Comparison of ENCODE assay signal across 17 mouse cellular contexts in the genomic region with DNA sequence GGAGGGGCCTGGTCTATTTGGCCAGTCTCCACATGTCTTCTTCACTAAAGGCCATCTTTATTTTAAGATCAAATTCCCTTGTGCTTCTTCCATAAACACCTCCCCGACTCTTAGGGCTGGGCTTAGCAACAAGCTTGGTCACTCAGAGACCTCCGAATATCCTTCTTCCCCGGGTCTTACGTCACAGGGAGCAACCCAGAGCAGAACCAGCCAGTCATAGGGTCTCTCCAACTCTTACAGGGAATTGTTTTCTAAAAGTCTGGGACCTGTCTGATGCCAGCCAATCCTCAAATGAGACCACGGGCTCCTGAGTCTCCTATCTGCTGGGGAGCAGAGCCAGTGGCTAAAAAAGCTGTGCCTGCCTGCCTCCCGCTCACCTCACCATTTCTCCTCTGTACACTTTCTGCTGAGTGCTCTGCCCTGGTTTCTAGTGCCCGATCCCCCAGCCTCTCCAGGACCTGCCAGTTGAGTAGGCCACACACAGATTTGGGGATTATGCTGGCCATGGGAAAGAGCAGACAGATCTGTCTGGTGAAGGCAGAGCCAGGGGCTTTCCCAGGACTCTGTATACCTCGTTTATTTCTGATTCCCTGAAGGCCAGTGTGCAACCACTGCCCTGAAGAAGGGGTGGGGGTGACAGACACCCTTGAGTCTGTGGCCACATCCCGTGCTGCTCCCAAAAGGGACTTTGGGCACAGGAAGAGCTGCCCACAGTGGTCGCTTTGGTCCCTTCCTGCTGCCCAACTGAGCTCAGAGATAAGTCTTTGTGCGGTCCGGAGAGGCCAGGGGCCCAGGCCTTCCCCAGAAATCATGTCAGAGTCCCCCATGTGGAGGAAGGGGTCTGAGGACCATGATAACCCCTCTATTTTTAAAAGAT. TPM values are rescaled to one million over a fixed set of nuclear protein-coding genes. Genes with fewer than 3 reads are reported as not detected.
DNase-seq lines count a peak whose midpoint lies in the region; ATAC-seq lines count a peak whose summit lies in the region.
"Had no signal": no experiment of that assay in that cellular context is flagged by ENCODE, and none has a peak within 500 bp of the region (broad histone marks: within the 10 kb centered on the region; RNA-seq: fewer than 3 reads in every experiment).

No protein-coding gene starts in this region.

- 41% methylated on average over 12 of the region's 12 CpGs for whole genome bisulfite sequencing in heart, embryonic 12.5 days
- 74% methylated on average over 12 of the region's 12 CpGs for WGBS in neural tube, embryonic 11.5 days
- WGBS in neural tube, embryonic 15.5 days = 71% methylated on average over 12 of the region's 12 CpGs
- 9% methylated on average over 12 of the region's 12 CpGs for WGBS in liver, embryonic 15.5 days (ENCODE audit: insufficient replicate concordance)

- H3K27ac ChIP-seq in heart, embryonic 12.5 days (ENCODE audit: poor library complexity, severe bottlenecking) = no peak overlapping the region; the same call in 1 of the 2 replicates
- 0 out of 2 replicates have a peak overlapping the region, but pooled peaks have one; percentile 6 for H3K27ac ChIP-seq in neural tube, embryonic 11.5 days (ENCODE audit: low read depth, low read length)
- no peak overlapping the region for H3K27ac ChIP-seq in neural tube, embryonic 15.5 days (replicated peaks)
- peak overlapping the region; percentile 94 for H3K27ac ChIP-seq in liver, embryonic 15.5 days (replicated peaks)
- H3K27ac ChIP-seq: limb, embryonic 15.5 days had no signal

- 0 out of 2 replicates have a peak, but pooled peaks have one; percentile 17 for ATAC-seq in heart, embryonic 12.5 days (ENCODE audit: insufficient number of reproducible peaks, low FRiP score)
- ATAC-seq in neural tube, embryonic 11.5 days (ENCODE audit: insufficient read depth, low FRiP score, low TSS enrichment) = no peak
- ATAC-seq in neural tube, embryonic 15.5 days (ENCODE audit: low FRiP score) = no peak
- ATAC-seq in hematopoietic stem cell, adult 5-6 weeks (replicated peaks in 1 of 2; ENCODE audit: insufficient read depth in 1 of 2, low FRiP score in 2 of 2, low TSS enrichment in 1 of 2, low read depth in 1 of 2, poor library complexity in 2 of 2, severe bottlenecking in 2 of 2) = peak; percentile 7 to 40
- no peak for ATAC-seq in liver, embryonic 15.5 days (ENCODE audit: insufficient read depth)
- ATAC-seq: activated CD4-positive, CD25-positive, alpha-beta regulatory T cell, adult 4 months; forebrain, postnatal 0 days had no signal

- peaks cover 41% of the 10 kb centered on the region for H3K4me1 ChIP-seq in heart, embryonic 12.5 days (replicated peaks)
- no peaks in the 10 kb centered on the region for H3K4me1 ChIP-seq in neural tube, embryonic 11.5 days (ENCODE audit: control insufficient read depth, insufficient read depth, low read length)
- H3K4me1 ChIP-seq in neural tube, embryonic 15.5 days = no peaks in the 10 kb centered on the region
- H3K4me1 ChIP-seq in liver, embryonic 15.5 days (replicated peaks) = peaks cover 98% of the 10 kb centered on the region

- H3K4me2 ChIP-seq in heart, embryonic 12.5 days = no peak overlapping the region
- H3K4me2 ChIP-seq in neural tube, embryonic 11.5 days (ENCODE audit: low read depth) = no peak overlapping the region
- no peak overlapping the region for H3K4me2 ChIP-seq in neural tube, embryonic 15.5 days
- peak overlapping the region; percentile 60 for H3K4me2 ChIP-seq in liver, embryonic 15.5 days
- H3K4me2 ChIP-seq: limb, embryonic 15.5 days had no signal

- no peak overlapping the region for H3K9ac ChIP-seq in heart, embryonic 12.5 days
- no peak overlapping the region for H3K9ac ChIP-seq in neural tube, embryonic 11.5 days (ENCODE audit: low read length)
- no peak overlapping the region for H3K9ac ChIP-seq in neural tube, embryonic 15.5 days (replicated peaks)
- H3K9ac ChIP-seq in liver, embryonic 15.5 days = peak overlapping the region; percentile 58
- H3K9ac ChIP-seq: forebrain, postnatal 0 days; limb, embryonic 15.5 days had no signal

- H3K9me3 ChIP-seq in heart, embryonic 12.5 days (replicated peaks) = no peaks in the 10 kb centered on the region; the same call in 1 of the 2 replicates
- H3K9me3 ChIP-seq in neural tube, embryonic 11.5 days (ENCODE audit: control insufficient read depth, low read length) = no peaks in the 10 kb centered on the region
- no peaks in the 10 kb centered on the region for H3K9me3 ChIP-seq in neural tube, embryonic 15.5 days (replicated peaks)
- H3K9me3 ChIP-seq in liver, embryonic 15.5 days (replicated peaks) = 0 out of 2 replicates have a peak, but pooled peaks cover 3% of the 10 kb centered on the region
- H3K9me3 ChIP-seq: limb, embryonic 15.5 days had no signal

- no peak overlapping the region for H3K4me3 ChIP-seq in heart, embryonic 12.5 days
- H3K4me3 ChIP-seq in neural tube, embryonic 11.5 days (ENCODE audit: low read depth, low read length) = no peak overlapping the region
- no peak overlapping the region for H3K4me3 ChIP-seq in neural tube, embryonic 15.5 days (replicated peaks)
- H3K4me3 ChIP-seq in liver, embryonic 15.5 days (replicated peaks) = no peak overlapping the region
- H3K4me3 ChIP-seq: limb, embryonic 15.5 days had no signal

- DNase-seq in heart, adult 9 months (ENCODE audit: low spot score in 2 of 2) = no peak
- no peak for DNase-seq in neural tube, embryonic 11.5 days (ENCODE audit: low spot score)
- no peak for DNase-seq in embryo, embryonic 11 days
- DNase-seq in T-cell, adult 2 months (ENCODE audit: low spot score) = no peak
- DNase-seq: cerebellum, adult 18-20 months; forebrain, postnatal 0 days; gastrocnemius, postnatal 14 days; kidney, postnatal 14 days; lung, postnatal 4 days had no signal

- H3K27me3 ChIP-seq in heart, embryonic 12.5 days (replicated peaks) = no peaks in the 10 kb centered on the region
- no peaks in the 10 kb centered on the region for H3K27me3 ChIP-seq in neural tube, embryonic 11.5 days (ENCODE audit: control insufficient read depth, insufficient read depth, low read length)
- H3K27me3 ChIP-seq in neural tube, embryonic 15.5 days (replicated peaks) = 0 out of 2 replicates have a peak, but pooled peaks cover 3% of the 10 kb centered on the region
- no peaks in the 10 kb centered on the region for H3K27me3 ChIP-seq in liver, embryonic 15.5 days
- H3K27me3 ChIP-seq: limb, embryonic 15.5 days had no signal

- no peaks in the 10 kb centered on the region for H3K36me3 ChIP-seq in heart, embryonic 12.5 days
- no peaks in the 10 kb centered on the region for H3K36me3 ChIP-seq in neural tube, embryonic 11.5 days (ENCODE audit: control insufficient read depth, insufficient read depth, low read length)
- H3K36me3 ChIP-seq in neural tube, embryonic 15.5 days = no peaks in the 10 kb centered on the region
- no peaks in the 10 kb centered on the region for H3K36me3 ChIP-seq in liver, embryonic 15.5 days (replicated peaks)
- H3K36me3 ChIP-seq: limb, embryonic 15.5 days had no signal

RNA-seq across cellular contexts. Expression of gene Gtf3c5, which starts 15.4 kb away (rescaled TPM):
- polyA plus RNA-seq in heart, embryonic 12.5 days (2016; fragmentation: Nextera tagmentation; extraction: Ambion mirVana) = 32.5 and 34.2 TPM in 2 replicates
- polyA plus RNA-seq in neural tube, embryonic 11.5 days (2014; fragmentation: Nextera tagmentation; extraction: Ambion mirVana) = 39.7 and 43.8 TPM in 2 replicates
- 37.2 and 40.1 TPM in 2 replicates for polyA plus RNA-seq in neural tube, embryonic 15.5 days (2015; fragmentation: Nextera tagmentation; extraction: Ambion mirVana)
- 15.8 and 31.2 TPM in 2 replicates for total RNA-seq in hematopoietic stem cell, adult 5-6 weeks (2017)
- 12.6 and 14.3 TPM in 2 replicates for polyA plus RNA-seq in liver, embryonic 15.5 days (2015; fragmentation: Nextera tagmentation; extraction: Ambion mirVana)

RNA-seq across cellular contexts. Expression of gene Gfi1b, which starts 22.9 kb away (rescaled TPM):
- 3.9 and 5.6 TPM in 2 replicates for polyA plus RNA-seq in heart, embryonic 12.5 days (2016; fragmentation: Nextera tagmentation; extraction: Ambion mirVana)
- 2.6 and 3.3 TPM in 2 replicates for polyA plus RNA-seq in neural tube, embryonic 11.5 days (2014; fragmentation: Nextera tagmentation; extraction: Ambion mirVana)
- polyA plus RNA-seq in neural tube, embryonic 15.5 days (2015; fragmentation: Nextera tagmentation; extraction: Ambion mirVana) = 0.87 TPM in 1 of 2 replicates, not detected in the other
- 16.4 and 23.5 TPM in 2 replicates for total RNA-seq in hematopoietic stem cell, adult 5-6 weeks (2017)
- 88.2 and 91.9 TPM in 2 replicates for polyA plus RNA-seq in liver, embryonic 15.5 days (2015; fragmentation: Nextera tagmentation; extraction: Ambion mirVana)
- total RNA-seq: forebrain, postnatal 0 days; gastrocnemius, postnatal 14 days; layer of hippocampus, postnatal 10 days had no signal
- polyA plus RNA-seq: forebrain, postnatal 0 days had no signal

RNA-seq across cellular contexts. Expression of gene Cel, which starts 35.7 kb away (rescaled TPM):
- not detected in 2 replicates for polyA plus RNA-seq in heart, embryonic 12.5 days (2016; fragmentation: Nextera tagmentation; extraction: Ambion mirVana)
- polyA plus RNA-seq in neural tube, embryonic 11.5 days (2014; fragmentation: Nextera tagmentation; extraction: Ambion mirVana) = not detected in 2 replicates
- polyA plus RNA-seq in neural tube, embryonic 15.5 days (2015; fragmentation: Nextera tagmentation; extraction: Ambion mirVana) = 0.09 and 3.3 TPM in 2 replicates
- not detected in 2 replicates for total RNA-seq in hematopoietic stem cell, adult 5-6 weeks (2017)
- 0.45 and 5.1 TPM in 2 replicates for polyA plus RNA-seq in liver, embryonic 15.5 days (2015; fragmentation: Nextera tagmentation; extraction: Ambion mirVana)
- total RNA-seq: forebrain, postnatal 0 days; gastrocnemius, postnatal 14 days; layer of hippocampus, postnatal 10 days had no signal
- polyA plus RNA-seq: activated CD4-positive, CD25-positive, alpha-beta regulatory T cell, adult 4 months; forebrain, postnatal 0 days; heart, postnatal 0 days; limb, embryonic 15.5 days had no signal

RNA-seq across cellular contexts. Expression of gene Tsc1, which starts 42.1 kb away (rescaled TPM):
- 16.7 and 17.6 TPM in 2 replicates for polyA plus RNA-seq in heart, embryonic 12.5 days (2016; fragmentation: Nextera tagmentation; extraction: Ambion mirVana)
- polyA plus RNA-seq in neural tube, embryonic 11.5 days (2014; fragmentation: Nextera tagmentation; extraction: Ambion mirVana) = 24.1 TPM in 2 replicates
- polyA plus RNA-seq in neural tube, embryonic 15.5 days (2015; fragmentation: Nextera tagmentation; extraction: Ambion mirVana) = 29.8 and 33.3 TPM in 2 replicates
- 22.8 and 23.5 TPM in 2 replicates for total RNA-seq in hematopoietic stem cell, adult 5-6 weeks (2017)
- polyA plus RNA-seq in liver, embryonic 15.5 days (2015; fragmentation: Nextera tagmentation; extraction: Ambion mirVana) = 8.9 and 10.0 TPM in 2 replicates

Comparison
In these comparisons a context has a peak if more than half of its experiments do, and no peak if none do; other contexts are left out.
1. H3K27ac ChIP-seq: peak in neural tube, embryonic 11.5 days (single experiment) and liver, embryonic 15.5 days (single experiment); none in heart, embryonic 12.5 days (single experiment) and neural tube, embryonic 15.5 days (single experiment).
2. ATAC-seq: peak in heart, embryonic 12.5 days (single experiment) and hematopoietic stem cell, adult 5-6 weeks (2 of 2); none in neural tube, embryonic 11.5 days (single experiment), neural tube, embryonic 15.5 days (single experiment) and liver, embryonic 15.5 days (single experiment).
3. RNA of gene Gfi1b, which starts 22.9 kb away (polyA plus RNA-seq): 88.2 to 91.9 TPM in liver, embryonic 15.5 days; 3.9 to 5.6 TPM in heart, embryonic 12.5 days, 2.6 to 3.3 TPM in neural tube, embryonic 11.5 days and 0.87 TPM in neural tube, embryonic 15.5 days; every median in the first group is over 10 times any median in the second.